ENCODE assay signal across 9 mouse cellular contexts in the genomic region with DNA sequence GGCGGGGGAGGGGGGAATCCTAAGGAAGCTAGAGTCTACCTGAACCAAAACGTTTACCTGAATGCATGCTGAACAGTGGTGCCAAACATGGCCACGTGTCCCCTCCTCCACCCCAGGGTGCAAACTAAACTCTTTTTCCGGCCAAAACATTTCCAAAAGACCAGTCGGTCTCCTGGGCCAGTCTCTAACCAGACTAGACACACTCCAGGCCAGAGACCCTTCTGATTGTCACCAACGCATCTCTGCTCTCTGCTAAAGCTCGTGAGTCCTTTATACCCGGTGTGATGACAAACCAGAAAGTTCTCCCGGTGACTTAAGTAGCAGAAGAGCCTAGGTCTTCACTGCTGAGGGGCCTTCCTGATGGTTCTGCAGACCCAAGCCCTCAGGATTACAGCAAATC. TPM values are rescaled to one million over a fixed set of nuclear protein-coding genes. Genes with fewer than 3 reads are reported as not detected.
DNase-seq lines count a peak whose midpoint lies in the region; ATAC-seq and TF ChIP-seq lines count a peak whose summit lies in the region.
"Had no signal": no experiment of that assay in that cellular context is flagged by ENCODE, and none has a peak within 500 bp of the region (broad histone marks: within the 10 kb centered on the region; RNA-seq: fewer than 3 reads in every experiment).

No protein-coding gene starts in this region.

- H3ac ChIP-seq in myocyte (ENCODE audit: control insufficient read depth, insufficient read length), result no peak overlapping the region

- no peak for TF ChIP-seq POLR2A in myocyte (IDR thresholded peaks at IDR 0.05; ENCODE audit: insufficient read length, low read depth)

- peaks cover 33% of the 10 kb centered on the region for H3K4me1 ChIP-seq in kidney, postnatal 0 days (replicated peaks; ENCODE audit: insufficient read depth, low read length)
- peaks cover 59% of the 10 kb centered on the region for H3K4me1 ChIP-seq in forebrain, embryonic 10.5 days
- H3K4me1 ChIP-seq in intestine, embryonic 14.5 days (replicated peaks; ENCODE audit: control insufficient read depth, insufficient read depth, low read length), result peaks cover 41% of the 10 kb centered on the region

- no peaks in the 10 kb centered on the region for H3K9me3 ChIP-seq in kidney, postnatal 0 days (replicated peaks; ENCODE audit: low read length)
- no peaks in the 10 kb centered on the region for H3K9me3 ChIP-seq in forebrain, embryonic 10.5 days
- H3K9me3 ChIP-seq in intestine, embryonic 14.5 days (ENCODE audit: control insufficient read depth, low read length), result no peaks in the 10 kb centered on the region

- peak overlapping the region; percentile 55 for H3K4me2 ChIP-seq in kidney, postnatal 0 days (ENCODE audit: low read length)
- peak overlapping the region; percentile 79 for H3K4me2 ChIP-seq in intestine, embryonic 14.5 days (ENCODE audit: low read length)
- H3K4me2 ChIP-seq in myocyte (ENCODE audit: low read depth), result peak overlapping the region; percentile 92

- H3K36me3 ChIP-seq in kidney, postnatal 0 days (ENCODE audit: insufficient read depth, low read length), result peaks cover 29% of the 10 kb centered on the region
- peaks cover 56% of the 10 kb centered on the region for H3K36me3 ChIP-seq in forebrain, embryonic 10.5 days (replicated peaks)
- peaks cover 41% of the 10 kb centered on the region for H3K36me3 ChIP-seq in intestine, embryonic 14.5 days (ENCODE audit: control insufficient read depth, insufficient read depth, low read length)
- no peaks in the 10 kb centered on the region for H3K36me3 ChIP-seq in myocyte (ENCODE audit: control insufficient read depth, insufficient read depth)

- peaks cover 49% of the 10 kb centered on the region for H3K79me2 ChIP-seq in myocyte (ENCODE audit: control insufficient read depth, insufficient read depth)

- DNase-seq in kidney, postnatal 0 days (ENCODE audit: low spot score), result no peak
- DNase-seq in kidney, postnatal 14 days, result no peak
- DNase-seq in forebrain, embryonic 10.5 days (ENCODE audit: extremely low spot score, low spot score), result no peak
- DNase-seq in intestine, embryonic 14.5 days (ENCODE audit: low spot score), result no peak
- no peak for DNase-seq in embryo, embryonic 11 days
- no peak for DNase-seq in c-Kit-positive CD71-positive TER-119-positive erythroid progenitor cells, embryonic 14.5 days (ENCODE audit: low spot score)
- no peak for DNase-seq in yolk sac, embryonic 10.5 days (ENCODE audit: low spot score)
- DNase-seq: thymus, postnatal 25 days had no signal

- 21% methylated on average over 9 of the region's 9 CpGs for WGBS in kidney, postnatal 0 days
- 68% methylated on average over 9 of the region's 9 CpGs for WGBS in forebrain, embryonic 10.5 days
- WGBS in intestine, embryonic 14.5 days, result 41% methylated on average over 9 of the region's 9 CpGs

- H3K27ac ChIP-seq in kidney, postnatal 0 days, result peak overlapping the region; percentile 100
- peak overlapping the region; percentile 96 for H3K27ac ChIP-seq in forebrain, embryonic 10.5 days
- H3K27ac ChIP-seq in intestine, embryonic 14.5 days (ENCODE audit: low read depth), result no peak overlapping the region

- H3K4me3 ChIP-seq in kidney, postnatal 0 days (replicated peaks; ENCODE audit: low read depth, low read length), result peak overlapping the region; percentile 96
- peak overlapping the region; percentile 72 for H3K4me3 ChIP-seq in forebrain, embryonic 10.5 days
- peak overlapping the region; percentile 97 for H3K4me3 ChIP-seq in intestine, embryonic 14.5 days (ENCODE audit: low read depth, low read length)
- H3K4me3 ChIP-seq in myocyte, result peak overlapping the region; percentile 19

- TF ChIP-seq CTCF in kidney, postnatal 0 days (IDR thresholded peaks at IDR 0.05; ENCODE audit: low read depth), result no peak

- H3K9ac ChIP-seq in kidney, postnatal 0 days (ENCODE audit: low read depth, low read length), result peak overlapping the region; percentile 100
- H3K9ac ChIP-seq in intestine, embryonic 14.5 days (ENCODE audit: low read length), result peak overlapping the region; percentile 97

- ATAC-seq in kidney, postnatal 0 days (replicated peaks; ENCODE audit: low FRiP score, low read depth), result no peak
- ATAC-seq in intestine, embryonic 14.5 days (replicated peaks; ENCODE audit: low FRiP score, low TSS enrichment, low read depth), result no peak

- H3K27me3 ChIP-seq in kidney, postnatal 0 days (ENCODE audit: insufficient read depth, low read length), result no peaks in the 10 kb centered on the region
- no peaks in the 10 kb centered on the region for H3K27me3 ChIP-seq in forebrain, embryonic 10.5 days (ENCODE audit: poor library complexity, severe bottlenecking)
- H3K27me3 ChIP-seq in intestine, embryonic 14.5 days (replicated peaks; ENCODE audit: control insufficient read depth, insufficient read depth, low read length), result no peaks in the 10 kb centered on the region
- no peaks in the 10 kb centered on the region for H3K27me3 ChIP-seq in myocyte (ENCODE audit: control insufficient read depth, insufficient read depth, insufficient read length)

TF ChIP-seq in myocyte, 11 proteins besides CTCF, POLR2A, EP300 and RAD21:
- TF ChIP-seq MYOG (IDR thresholded peaks at IDR 0.05; ENCODE audit: control insufficient read depth in 1 of 3, insufficient read depth in 1 of 3, insufficient read length in 2 of 3, low read depth in 2 of 3), result no peak
- TF ChIP-seq USF1 (IDR thresholded peaks at IDR 0.05; ENCODE audit: low read depth), result no peak
- TF ChIP-seq CEBPB (IDR thresholded peaks at IDR 0.05; ENCODE audit: insufficient read depth, poor library complexity, severe bottlenecking), result no peak
- no peak for TF ChIP-seq MYOD1 (IDR thresholded peaks at IDR 0.05; ENCODE audit: control insufficient read depth in 1 of 3, insufficient read length in 2 of 3, low read depth in 2 of 3)
- TF ChIP-seq MAX (IDR thresholded peaks at IDR 0.05; ENCODE audit: low read depth), result no peak
- no peak for TF ChIP-seq E2F4 (IDR thresholded peaks at IDR 0.05; ENCODE audit: insufficient read depth)
- no peak for TF ChIP-seq SRF (IDR thresholded peaks at IDR 0.05; ENCODE audit: control insufficient read depth, insufficient read length, low read depth)
- no peak for TF ChIP-seq TCF3 (IDR thresholded peaks at IDR 0.05; ENCODE audit: insufficient read length, low read depth)
- TF ChIP-seq REST (IDR thresholded peaks at IDR 0.05; ENCODE audit: insufficient read depth, insufficient read length), result no peak
- no peak for TF ChIP-seq POLR2AphosphoS2 (IDR thresholded peaks at IDR 0.05; ENCODE audit: insufficient read length, low read depth)
- no peak for TF ChIP-seq TCF12 (IDR thresholded peaks at IDR 0.05; ENCODE audit: insufficient read depth, poor library complexity, severe bottlenecking)
TF ChIP-seq in myocyte: peak in this region for 0.

RNA-seq across cellular contexts. Expression of a gene that starts 1.8 kb away (rescaled TPM):
- polyA plus RNA-seq in kidney, postnatal 0 days (2015; fragmentation: Nextera tagmentation; extraction: Ambion mirVana), result 377 and 412 TPM in 2 replicates
- 415 and 438 TPM in 2 replicates for polyA plus RNA-seq in forebrain, embryonic 10.5 days (2016; fragmentation: Nextera tagmentation; extraction: Ambion mirVana)
- 318 and 338 TPM in 2 replicates for polyA plus RNA-seq in intestine, embryonic 14.5 days (2014; fragmentation: Nextera tagmentation; extraction: Ambion mirVana)
- polyA plus RNA-seq in myocyte (2012; fragmentation: generic; extraction: Trizol), result 298 TPM

RNA-seq across cellular contexts. Expression of a gene that starts 10.9 kb away (rescaled TPM):
- 34.0 and 36.4 TPM in 2 replicates for polyA plus RNA-seq in kidney, postnatal 0 days (2015; fragmentation: Nextera tagmentation; extraction: Ambion mirVana)
- 37.8 and 39.8 TPM in 2 replicates for polyA plus RNA-seq in forebrain, embryonic 10.5 days (2016; fragmentation: Nextera tagmentation; extraction: Ambion mirVana)
- 26.4 and 29.7 TPM in 2 replicates for polyA plus RNA-seq in intestine, embryonic 14.5 days (2014; fragmentation: Nextera tagmentation; extraction: Ambion mirVana)
- 47.9 TPM for polyA plus RNA-seq in myocyte (2012; fragmentation: generic; extraction: Trizol)

RNA-seq across cellular contexts. Expression of a gene that starts 18.9 kb away (rescaled TPM):
- 78.0 and 87.0 TPM in 2 replicates for polyA plus RNA-seq in kidney, postnatal 0 days (2015; fragmentation: Nextera tagmentation; extraction: Ambion mirVana)
- polyA plus RNA-seq in forebrain, embryonic 10.5 days (2016; fragmentation: Nextera tagmentation; extraction: Ambion mirVana), result 72.8 and 73.6 TPM in 2 replicates
- 72.4 and 74.8 TPM in 2 replicates for polyA plus RNA-seq in intestine, embryonic 14.5 days (2014; fragmentation: Nextera tagmentation; extraction: Ambion mirVana)
- polyA plus RNA-seq in myocyte (2012; fragmentation: generic; extraction: Trizol), result 53.8 TPM

RNA-seq across cellular contexts. Expression of a gene that starts 19.0 kb away (rescaled TPM):
- polyA plus RNA-seq in kidney, postnatal 0 days (2015; fragmentation: Nextera tagmentation; extraction: Ambion mirVana), result 108 and 111 TPM in 2 replicates
- polyA plus RNA-seq in forebrain, embryonic 10.5 days (2016; fragmentation: Nextera tagmentation; extraction: Ambion mirVana), result 84.3 and 84.6 TPM in 2 replicates
- 63.7 and 68.0 TPM in 2 replicates for polyA plus RNA-seq in intestine, embryonic 14.5 days (2014; fragmentation: Nextera tagmentation; extraction: Ambion mirVana)
- polyA plus RNA-seq in myocyte (2012; fragmentation: generic; extraction: Trizol), result 200 TPM

RNA-seq across cellular contexts. Expression of a gene that starts 24.7 kb away (rescaled TPM):
- 91.4 and 97.8 TPM in 2 replicates for polyA plus RNA-seq in kidney, postnatal 0 days (2015; fragmentation: Nextera tagmentation; extraction: Ambion mirVana)
- 175 and 185 TPM in 2 replicates for polyA plus RNA-seq in forebrain, embryonic 10.5 days (2016; fragmentation: Nextera tagmentation; extraction: Ambion mirVana)
- polyA plus RNA-seq in intestine, embryonic 14.5 days (2014; fragmentation: Nextera tagmentation; extraction: Ambion mirVana), result 66.2 and 75.8 TPM in 2 replicates
- polyA plus RNA-seq in myocyte (2012; fragmentation: generic; extraction: Trizol), result 57.4 TPM

Comparison
In these comparisons a context has a peak if more than half of its experiments do, and no peak if none do; other contexts are left out.
1. H3K4me3 ChIP-seq: peak in every context shown above with its lines; median percentile 97 in intestine, embryonic 14.5 days; 96 in kidney, postnatal 0 days; 72 in forebrain, embryonic 10.5 days; 19 in myocyte.